ENCODE assay signal across 24 mouse cellular contexts in genomic region chr7:125815733-125816132, GRCm38 (mm10).
DNase-seq lines count a peak whose midpoint lies in the region; ATAC-seq and TF ChIP-seq lines count a peak whose summit lies in the region.
"Had no signal": no experiment of that assay in that cellular context is flagged by ENCODE, and none has a peak within 500 bp of the region (broad histone marks: within the 10 kb centered on the region; RNA-seq: fewer than 3 reads in every experiment).

No protein-coding gene starts in this region.

- 69% methylated on average over 3 of the region's 3 CpGs for WGBS in hindbrain, embryonic 12.5 days
- WGBS in hindbrain, embryonic 14.5 days = 48% methylated on average over 3 of the region's 3 CpGs
- 55% methylated on average over 3 of the region's 3 CpGs for WGBS in hindbrain, postnatal 0 days
- WGBS in neural tube, embryonic 11.5 days = 34% methylated on average over 3 of the region's 3 CpGs

- no peak overlapping the region for H3K4me3 ChIP-seq in hindbrain, embryonic 12.5 days
- no peak overlapping the region for H3K4me3 ChIP-seq in hindbrain, embryonic 14.5 days (replicated peaks; ENCODE audit: low read length)
- no peak overlapping the region for H3K4me3 ChIP-seq in hindbrain, postnatal 0 days (ENCODE audit: low read length)
- H3K4me3 ChIP-seq in neural tube, embryonic 11.5 days (ENCODE audit: low read depth, low read length) = no peak overlapping the region
- H3K4me3 ChIP-seq: erythroblast, embryonic 14.5 days; gastrocnemius, adult 2 months; heart, embryonic 13.5 days; liver, embryonic 13.5 days; megakaryocyte, embryonic 14.5 days had no signal

- DNase-seq in hindbrain, embryonic 14.5 days (ENCODE audit: low spot score) = no peak
- DNase-seq in embryo, embryonic 11 days = peak; percentile 69
- peak; percentile 68 for DNase-seq in hindbrain, postnatal 0 days (ENCODE audit: low spot score)
- peak; percentile 55 for DNase-seq in neural tube, embryonic 11.5 days (ENCODE audit: low spot score)
- DNase-seq in spleen, adult 12 weeks (ENCODE audit: low spot score) = no peak
- DNase-seq: adrenal gland, postnatal 14 days; cerebellum, adult 2 months; forebrain, postnatal 0 days; gastrocnemius, adult 2 months; heart, postnatal 36 days; kidney, postnatal 10 days; liver, embryonic 13.5 days; right cerebral cortex, postnatal 25 days; thymus, postnatal 14 days had no signal

- ATAC-seq in hindbrain, embryonic 12.5 days (ENCODE audit: low FRiP score) = peak; percentile 54
- no peak for ATAC-seq in hindbrain, embryonic 14.5 days (ENCODE audit: low FRiP score)
- peak; percentile 68 for ATAC-seq in hindbrain, postnatal 0 days
- ATAC-seq in neural tube, embryonic 11.5 days (ENCODE audit: insufficient read depth, low FRiP score, low TSS enrichment) = peak; percentile 76
- ATAC-seq in erythroid progenitor cell, adult 5-6 weeks (replicated peaks; ENCODE audit: low FRiP score, poor library complexity, severe bottlenecking) = no peak
- ATAC-seq in megakaryocyte progenitor cell, adult 5-6 weeks (replicated peaks; ENCODE audit: poor library complexity) = no peak
- ATAC-seq: activated CD4-positive, CD25-positive, alpha-beta regulatory T cell, adult 4 months; forebrain, postnatal 0 days; intestine, postnatal 0 days; Patski had no signal

- H3K9ac ChIP-seq in hindbrain, embryonic 12.5 days = no peak overlapping the region
- H3K9ac ChIP-seq in hindbrain, embryonic 14.5 days = no peak overlapping the region
- H3K9ac ChIP-seq in hindbrain, postnatal 0 days (replicated peaks; ENCODE audit: low read length) = no peak overlapping the region
- H3K9ac ChIP-seq in neural tube, embryonic 11.5 days (ENCODE audit: low read length) = no peak overlapping the region
- H3K9ac ChIP-seq: forebrain, postnatal 0 days; heart, embryonic 13.5 days; liver, embryonic 13.5 days had no signal

- no peak overlapping the region for H3K4me2 ChIP-seq in hindbrain, embryonic 12.5 days (replicated peaks)
- H3K4me2 ChIP-seq in hindbrain, embryonic 14.5 days (replicated peaks) = no peak overlapping the region
- H3K4me2 ChIP-seq in hindbrain, postnatal 0 days (ENCODE audit: low read depth, low read length) = no peak overlapping the region
- H3K4me2 ChIP-seq in neural tube, embryonic 11.5 days (ENCODE audit: low read depth) = no peak overlapping the region
- H3K4me2 ChIP-seq: heart, embryonic 13.5 days; liver, embryonic 13.5 days had no signal

- peaks cover 16% of the 10 kb centered on the region for H3K4me1 ChIP-seq in hindbrain, embryonic 12.5 days
- peaks cover 15% of the 10 kb centered on the region for H3K4me1 ChIP-seq in hindbrain, embryonic 14.5 days (replicated peaks; ENCODE audit: control insufficient read depth, insufficient read depth, low read length)
- H3K4me1 ChIP-seq in hindbrain, postnatal 0 days (ENCODE audit: insufficient read depth, low read length) = peaks cover 5% of the 10 kb centered on the region; the same call in 1 of the 2 replicates
- H3K4me1 ChIP-seq in neural tube, embryonic 11.5 days (ENCODE audit: control insufficient read depth, insufficient read depth, low read length) = peaks cover 11% of the 10 kb centered on the region
- H3K4me1 ChIP-seq: liver, embryonic 13.5 days; megakaryocyte, embryonic 14.5 days had no signal

- no peak overlapping the region; the same call in 1 of the 2 replicates for H3K27ac ChIP-seq in hindbrain, embryonic 12.5 days
- H3K27ac ChIP-seq in hindbrain, embryonic 14.5 days = no peak overlapping the region
- H3K27ac ChIP-seq in hindbrain, postnatal 0 days = no peak overlapping the region
- peak overlapping the region; percentile 44; the same call in 1 of the 2 replicates for H3K27ac ChIP-seq in neural tube, embryonic 11.5 days (ENCODE audit: low read depth, low read length)
- H3K27ac ChIP-seq: gastrocnemius, adult 2 months; heart, embryonic 13.5 days; liver, embryonic 13.5 days; stomach, postnatal 0 days had no signal

- H3K27me3 ChIP-seq in hindbrain, embryonic 12.5 days = no peaks in the 10 kb centered on the region
- no peaks in the 10 kb centered on the region for H3K27me3 ChIP-seq in hindbrain, embryonic 14.5 days (ENCODE audit: control insufficient read depth, insufficient read depth, low read length)
- H3K27me3 ChIP-seq in hindbrain, postnatal 0 days (ENCODE audit: insufficient read depth, low read length) = no peaks in the 10 kb centered on the region
- H3K27me3 ChIP-seq in neural tube, embryonic 11.5 days (ENCODE audit: control insufficient read depth, insufficient read depth, low read length) = no peaks in the 10 kb centered on the region
- H3K27me3 ChIP-seq: heart, embryonic 13.5 days; liver, embryonic 13.5 days; Patski had no signal

- H3K36me3 ChIP-seq in hindbrain, embryonic 12.5 days = peaks cover 18% of the 10 kb centered on the region
- H3K36me3 ChIP-seq in hindbrain, embryonic 14.5 days (replicated peaks; ENCODE audit: control insufficient read depth, insufficient read depth) = peaks cover 11% of the 10 kb centered on the region; the same call in 1 of the 2 replicates
- H3K36me3 ChIP-seq in hindbrain, postnatal 0 days (ENCODE audit: insufficient read depth, low read length) = 0 out of 2 replicates have a peak, but pooled peaks cover 6% of the 10 kb centered on the region
- H3K36me3 ChIP-seq in neural tube, embryonic 11.5 days (ENCODE audit: control insufficient read depth, insufficient read depth, low read length) = no peaks in the 10 kb centered on the region
- H3K36me3 ChIP-seq: liver, embryonic 13.5 days had no signal

- TF ChIP-seq CTCF in hindbrain, postnatal 0 days (IDR thresholded peaks at IDR 0.05; ENCODE audit: low read depth) = no peak

- H3K9me3 ChIP-seq in hindbrain, embryonic 12.5 days (replicated peaks) = no peaks in the 10 kb centered on the region
- no peaks in the 10 kb centered on the region for H3K9me3 ChIP-seq in hindbrain, embryonic 14.5 days (ENCODE audit: control insufficient read depth, low read length)
- H3K9me3 ChIP-seq in hindbrain, postnatal 0 days (ENCODE audit: low read length) = no peaks in the 10 kb centered on the region
- H3K9me3 ChIP-seq in neural tube, embryonic 11.5 days (ENCODE audit: control insufficient read depth, low read length) = no peaks in the 10 kb centered on the region
- H3K9me3 ChIP-seq: heart, embryonic 13.5 days; liver, embryonic 13.5 days; megakaryocyte, embryonic 14.5 days had no signal

Comparison
In these comparisons a context has a peak if more than half of its experiments do, and no peak if none do; other contexts are left out.
1. ATAC-seq: peak in hindbrain, embryonic 12.5 days (single experiment), hindbrain, postnatal 0 days (single experiment) and neural tube, embryonic 11.5 days (single experiment); none in hindbrain, embryonic 14.5 days (single experiment), erythroid progenitor cell, adult 5-6 weeks (single experiment) and megakaryocyte progenitor cell, adult 5-6 weeks (single experiment).
2. DNase-seq: peak in embryo, embryonic 11 days (single experiment), hindbrain, postnatal 0 days (single experiment) and neural tube, embryonic 11.5 days (single experiment); none in hindbrain, embryonic 14.5 days (single experiment) and spleen, adult 12 weeks (single experiment).